Mouse (Mus musculus) ovary, postnatal 14 days (tissue): Measurements from ENCODE around the gene Thumpd1.
"Not testable (repeated sequence)": the region's sequence is repeated elsewhere in the genome, so short reads cannot be mapped to it uniquely, and the experiment has no call there.

Experiments used
- DNase-seq: peaks from one replicate; pipeline ENCODE4 v3.0.0; 2022; ENCODE audit warnings: low spot score

Gene Thumpd1

GRCm38 (mm10) chr7:119720253-119720946, at the start of gene Thumpd1:
Gene Thumpd1 (minus strand): TSS chr7:119720798.
- peak; percentile 93 for DNase-seq

- no peak for DNase-seq
These were observed 49.3 kb upstream of the Thumpd1 start for GRCm38 (mm10) chr7:119769895-119770294.

GRCm38 (mm10) chr7:119766996-119767395, 46.4 kb upstream of the Thumpd1 start:
- no peak for DNase-seq

DNA sequence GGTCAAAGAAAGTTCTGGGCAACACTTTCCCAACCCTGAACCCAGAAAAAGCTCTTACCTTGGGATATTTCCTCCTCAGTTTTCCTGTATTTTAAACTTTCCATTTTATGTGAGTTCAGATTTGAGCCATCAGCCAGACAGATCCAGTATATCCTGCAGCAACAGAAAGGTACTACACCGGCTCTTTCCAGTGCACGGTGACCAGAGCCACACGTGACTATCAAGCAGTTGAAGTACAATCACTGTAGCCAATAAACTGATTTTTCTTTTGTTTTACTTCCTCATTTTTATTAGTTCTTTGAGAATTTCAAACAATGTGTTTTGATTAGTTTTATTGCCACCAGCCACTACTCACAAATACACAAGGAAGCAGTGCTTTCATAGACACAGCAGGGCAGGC, 43.8 kb upstream of the Thumpd1 start:
- DNase-seq, result no peak

DNA sequence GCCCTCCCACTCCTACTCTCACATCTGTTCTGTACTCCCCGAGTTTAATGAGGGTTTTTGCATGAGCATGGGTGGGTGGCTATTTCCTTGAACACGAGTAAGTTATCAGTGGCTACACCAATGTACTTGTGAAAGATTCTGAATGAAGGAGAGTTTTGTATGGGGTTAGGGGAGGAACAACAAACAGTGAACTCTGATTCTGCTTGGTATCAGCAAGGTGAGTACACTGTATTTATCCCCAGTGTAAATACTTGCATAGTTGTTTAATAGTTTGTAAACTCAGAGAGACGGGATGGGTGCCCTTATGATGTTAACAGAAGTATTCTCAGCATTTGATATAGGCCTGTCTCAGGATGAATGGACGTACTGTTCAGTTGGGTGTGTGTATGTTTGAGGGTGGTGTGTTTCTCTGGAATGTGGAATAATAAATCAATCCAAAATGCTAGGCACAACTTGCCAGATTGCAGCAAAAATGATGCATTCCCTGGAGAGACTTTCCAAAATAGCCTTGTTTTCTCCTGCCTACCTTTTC, 41.6 kb upstream of the Thumpd1 start:
- DNase-seq, result no peak

DNA sequence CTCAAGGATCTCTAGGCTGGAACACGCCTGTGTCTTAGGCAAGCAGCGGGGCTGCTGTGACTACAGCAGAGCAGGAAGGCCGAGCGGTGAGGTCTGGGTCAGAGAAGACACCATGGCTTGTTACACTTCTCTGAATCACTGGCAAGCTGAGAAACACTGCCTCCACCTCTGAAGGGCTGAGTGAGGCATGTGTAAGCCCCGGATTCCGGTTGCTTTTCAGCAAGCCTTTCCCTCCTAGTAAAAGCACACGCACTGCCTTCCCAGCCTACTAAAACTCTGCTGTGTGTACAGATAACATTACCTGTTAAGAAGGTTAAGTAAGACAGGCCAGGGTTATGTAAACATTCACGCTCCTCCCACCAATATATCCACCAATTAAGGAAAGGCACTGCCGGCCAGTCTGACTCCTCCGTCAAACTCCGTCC, 39.9 kb upstream of the Thumpd1 start, which contains the start of gene Acsm3:
Acsm3 (plus strand) TSS at position 397 of the 425 bp plus-strand sequence.
- DNase-seq, result no peak

- DNase-seq, result no peak
These were observed 33.1 kb upstream of the Thumpd1 start for GRCm38 (mm10) chr7:119753696-119754095.

- no peak for DNase-seq
These were observed 29.3 kb upstream of the Thumpd1 start for GRCm38 (mm10) chr7:119749942-119750341.

GRCm38 (mm10) chr7:119748761-119749160, 28.2 kb upstream of the Thumpd1 start:
- DNase-seq, result no peak

- no peak for DNase-seq
These were observed 25.3 kb upstream of the Thumpd1 start for GRCm38 (mm10) chr7:119745869-119746268.

- no peak for DNase-seq
These were observed 23.7 kb upstream of the Thumpd1 start for GRCm38 (mm10) chr7:119744321-119744720.

DNA sequence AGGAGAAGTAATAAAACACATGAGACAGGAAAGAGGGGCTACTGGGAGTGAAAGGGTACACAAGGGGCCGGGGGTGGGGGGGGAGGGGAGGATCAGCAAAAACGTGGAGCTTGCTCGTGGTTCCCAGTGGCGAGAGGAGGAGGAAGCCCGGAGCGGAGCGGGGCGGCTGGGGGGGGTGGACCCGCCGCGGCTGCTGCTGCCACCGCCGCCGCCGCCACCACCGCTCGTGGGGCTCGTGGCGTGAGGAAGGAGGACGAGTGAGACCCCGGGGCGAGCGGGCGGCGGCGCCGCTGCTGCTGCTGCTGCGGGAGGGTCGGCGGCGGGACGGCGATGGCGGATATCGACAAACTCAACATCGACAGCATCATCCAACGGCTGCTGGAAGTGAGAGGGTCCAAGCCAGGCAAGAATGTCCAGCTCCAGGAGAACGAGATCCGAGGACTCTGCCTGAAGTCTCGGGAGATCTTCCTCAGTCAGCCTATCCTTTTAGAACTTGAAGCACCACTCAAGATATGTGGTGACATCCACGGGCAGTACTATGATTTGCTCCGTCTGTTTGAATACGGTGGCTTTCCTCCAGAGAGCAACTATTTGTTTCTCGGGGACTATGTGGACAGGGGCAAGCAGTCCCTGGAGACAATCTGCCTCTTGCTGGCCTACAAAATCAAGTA, 19.3 kb upstream of the Thumpd1 start:
- not testable (repeated sequence) for DNase-seq

DNA sequence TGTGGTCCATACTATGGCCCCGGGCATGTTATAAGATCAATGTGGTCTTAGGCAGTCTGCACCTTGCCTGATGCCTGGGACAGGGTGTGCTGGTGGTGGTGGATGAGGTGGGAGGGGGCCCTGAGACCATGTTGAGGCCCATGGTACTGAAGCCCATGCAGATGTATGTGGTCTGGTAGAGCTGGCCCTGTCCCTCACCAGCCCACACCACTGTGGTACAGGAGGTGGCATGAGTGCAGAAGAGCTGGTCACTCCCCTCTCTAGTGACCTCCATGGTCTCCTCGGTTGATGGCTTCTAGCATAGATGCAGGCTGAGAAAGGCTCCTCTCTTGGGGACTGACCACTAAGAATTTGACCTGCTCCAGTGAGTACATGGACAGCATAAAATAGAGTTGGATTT, 18.3 kb upstream of the Thumpd1 start:
- DNase-seq, result no peak

DNA sequence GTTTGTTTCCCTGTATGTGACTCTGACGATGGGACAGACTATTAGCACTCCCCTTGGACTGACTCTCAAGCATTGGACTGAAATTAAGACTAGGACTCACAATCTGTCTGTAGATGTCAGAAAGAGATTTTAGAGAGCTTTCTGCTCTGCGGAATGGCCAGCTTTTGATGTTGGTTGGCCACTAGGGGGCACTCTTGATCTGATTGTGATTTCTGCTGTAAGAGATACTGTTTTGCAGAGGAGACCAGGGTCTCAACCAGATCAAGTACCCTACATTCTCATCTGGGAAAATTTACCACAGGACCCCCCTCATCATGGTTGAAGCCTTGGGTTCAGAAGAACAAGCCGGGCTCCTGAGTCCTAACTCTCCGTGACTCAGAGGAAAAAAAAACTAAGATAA, 10.7 kb upstream of the Thumpd1 start:
- DNase-seq, result not testable (repeated sequence)

- DNase-seq, result no peak
These were observed 7.0 kb upstream of the Thumpd1 start for GRCm38 (mm10) chr7:119727621-119728020.

DNA sequence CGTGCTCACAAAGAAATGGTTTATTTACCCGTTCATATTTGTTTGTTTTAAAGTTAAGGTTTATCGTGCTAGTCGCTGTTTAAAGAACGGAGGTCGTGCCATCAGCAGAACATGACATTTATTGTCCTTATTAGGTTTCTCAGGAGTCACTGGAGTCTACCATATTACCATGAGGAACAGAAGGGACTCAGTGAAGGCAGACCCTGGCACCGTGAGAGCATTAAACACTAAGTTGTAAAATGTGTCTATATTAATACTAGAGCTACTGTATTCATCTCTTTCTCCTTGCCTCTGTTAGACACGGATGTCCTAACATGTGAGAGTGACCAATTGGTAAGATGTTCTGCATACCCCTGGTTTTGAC, 331 bp upstream of the Thumpd1 start:
- DNase-seq, result no peak

DNA sequence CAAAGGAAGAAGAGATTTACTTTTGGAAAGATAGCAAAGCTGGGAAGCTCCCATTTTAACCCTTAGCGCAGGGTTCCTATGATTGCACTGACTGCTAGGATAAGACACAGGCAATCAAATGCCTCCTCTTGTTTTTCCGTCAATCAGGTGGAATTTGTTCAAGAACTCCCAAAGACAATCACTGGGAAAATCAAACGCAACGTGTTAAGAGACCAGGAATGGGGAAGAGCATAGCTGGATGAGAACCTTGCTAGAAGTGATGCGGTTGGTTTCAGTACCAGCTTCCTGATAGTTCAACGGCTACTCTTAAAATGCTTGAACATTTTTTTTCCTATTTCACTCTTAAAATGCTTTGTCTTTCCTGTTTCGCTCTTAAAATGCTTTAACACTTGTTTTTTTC, 6.5 kb downstream of the Thumpd1 start:
- DNase-seq, result no peak

DNA sequence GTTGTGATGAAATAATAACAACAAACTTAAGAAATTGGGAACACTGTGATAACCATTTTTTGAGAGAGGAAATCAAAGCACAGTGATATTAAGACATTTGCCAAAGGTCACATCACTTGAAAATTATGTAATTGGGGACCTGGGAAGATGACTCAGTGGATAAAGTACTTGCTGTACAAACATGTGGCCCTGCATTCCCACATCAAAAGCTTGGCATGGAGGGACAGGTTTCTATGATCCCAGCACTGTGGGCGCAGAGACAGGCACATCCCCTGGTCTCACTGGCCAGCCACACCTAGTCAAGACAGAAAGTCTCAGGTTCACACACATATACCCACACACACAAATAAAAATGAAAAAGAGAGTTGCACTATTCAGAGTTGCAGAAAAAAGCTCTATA, 25.7 kb downstream of the Thumpd1 start:
- DNase-seq, result no peak

GRCm38 (mm10) chr7:119692302-119692701, 28.3 kb downstream of the Thumpd1 start:
- no peak for DNase-seq

GRCm38 (mm10) chr7:119689726-119690125, 30.9 kb downstream of the Thumpd1 start, which contains the start of gene Acsm4:
Gene Acsm4 (plus strand): TSS chr7:119690026.
- no peak for DNase-seq

GRCm38 (mm10) chr7:119682699-119683098, 37.9 kb downstream of the Thumpd1 start:
- no peak for DNase-seq

DNA sequence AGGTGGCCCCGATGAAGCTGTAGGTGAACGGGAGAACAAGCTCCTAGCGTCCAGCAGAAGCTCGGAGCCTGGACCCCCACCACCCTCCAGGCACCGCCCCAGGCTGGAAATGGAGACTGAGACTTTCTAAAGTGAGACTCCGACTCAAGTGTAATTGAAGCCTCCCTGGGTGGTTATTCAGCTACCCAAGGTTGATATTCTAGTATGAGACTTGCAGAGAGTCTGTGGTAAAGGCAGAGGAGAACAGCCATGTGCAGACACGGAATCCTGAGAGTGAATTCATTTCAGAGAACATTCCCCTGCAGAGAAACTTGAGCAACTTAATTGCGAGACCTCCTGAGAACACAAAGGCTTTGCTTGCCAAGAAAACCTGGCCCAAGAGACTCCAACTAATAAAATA, 40.5 kb downstream of the Thumpd1 start:
- DNase-seq, result no peak

GRCm38 (mm10) chr7:119673465-119673864, 47.1 kb downstream of the Thumpd1 start:
- peak; percentile 13 for DNase-seq
